Mouse (Mus musculus) thymus, adult 2 months (tissue): ENCODE measurements around the gene Supt3. TPM values are rescaled to one million over a fixed set of nuclear protein-coding genes. Genes with fewer than 3 reads are reported as not detected.

ENCODE experiments used
- DNase-seq: peaks from one replicate; pipeline ENCODE4 v3.0.0; 2021
- H3K27ac ChIP-seq: fragments of 200-500 bp; 2 replicates; pipeline ENCODE4 v1.5.1; 2012; ENCODE audit warnings: low read length, control low read depth; ENCODE audit not compliant: control insufficient read depth, insufficient read depth
- H3K27me3 ChIP-seq: fragments of 200-500 bp; 2 replicates; pipeline ENCODE4 v1.6.1; 2012; ENCODE audit warnings: mild to moderate bottlenecking, low read length, moderate library complexity, mixed read lengths; ENCODE audit not compliant: control insufficient read depth, insufficient read depth
- H3K36me3 ChIP-seq: fragments of 200-500 bp; 2 replicates; pipeline ENCODE4 v1.6.1; 2012; ENCODE audit warnings: mild to moderate bottlenecking, low read length, moderate library complexity; ENCODE audit not compliant: control insufficient read depth, insufficient read depth
- H3K4me1 ChIP-seq: fragments of 200-500 bp; replicated peaks from 2 replicates; pipeline ENCODE4 v1.6.1; 2012; ENCODE audit warnings: low read length; ENCODE audit not compliant: control insufficient read depth, insufficient read depth
- H3K4me3 ChIP-seq: fragments of 200-500 bp; 2 replicates; pipeline ENCODE4 v1.5.1; 2012; ENCODE audit warnings: mild to moderate bottlenecking, low read length, control low read depth, moderate library complexity; ENCODE audit not compliant: control insufficient read depth, insufficient read depth
- CTCF ChIP-seq: fragments of 200-500 bp; IDR thresholded peaks from 2 replicates; pipeline ENCODE4 v1.5.1; 2012; ENCODE audit warnings: mild to moderate bottlenecking, control low read depth, low read length, moderate library complexity, borderline replicate concordance; ENCODE audit not compliant: control insufficient read depth, poor library complexity, insufficient read depth; ENCODE audit errors: extremely low read depth
- POLR2A ChIP-seq: fragments of 200-500 bp; IDR thresholded peaks from 2 replicates; pipeline ENCODE4 v1.6.1; 2012; ENCODE audit warnings: mild to moderate bottlenecking, low read length, control low read depth, moderate library complexity; ENCODE audit not compliant: control insufficient read depth, poor library complexity, insufficient read depth; ENCODE audit errors: extremely low read depth
- WGBS: fragments of 180-500 bp; shearing (Covaris S2); methylation state at CpG from one replicate; pipeline ENCODE4 v1.1.7; 2018; 5-methylcytosine and 5-hydroxymethylcytosine counted together
- polyA plus RNA-seq: library from polyadenylated mRNA; depleted of rRNA; stranded (reverse); fragments of >200 nt; gene quantifications from 2 replicates; pipeline ENCODE4 v1.2.3, GENCODE M21; 2012

Supt3 gene
- polyA plus RNA-seq, 1 experiment = 4.8 TPM

GRCm38 (mm10) chr17:44827124-44827523 lies 50.2 kb downstream of the Supt3 start:
- TF ChIP-seq CTCF = no peak
- no peak for TF ChIP-seq POLR2A

GRCm38 (mm10) chr17:44827964-44828363 lies 51.0 kb downstream of the Supt3 start:
- Histone ChIP-seq H3K4me3 (no peak overlapping the region), H3K27ac (no peak overlapping the region), H3K27me3 (no peaks in the 10 kb centered on the region), H3K4me1 (no peaks in the 10 kb centered on the region), H3K36me3 (no peaks in the 10 kb centered on the region)
- no peak for DNase-seq
- WGBS = 96% methylated on average over 4 of the region's 4 CpGs
- no peak for TF ChIP-seq CTCF
- no peak for TF ChIP-seq POLR2A

More at GRCm38 (mm10) chr17:44827124-44827523, 50.2 kb downstream of the Supt3 start:
- Histone ChIP-seq H3K36me3 (no peaks in the 10 kb centered on the region), H3K27ac (no peak overlapping the region), H3K4me3 (no peak overlapping the region), H3K4me1 (no peaks in the 10 kb centered on the region), H3K27me3 (no peaks in the 10 kb centered on the region)
- no peak for DNase-seq
- WGBS = 86% methylated on average over 3 of the region's 3 CpGs

GRCm38 (mm10) chr17:44829587-44829986 lies 52.6 kb downstream of the Supt3 start:
- no peaks in the 10 kb centered on the region for H3K4me1 ChIP-seq
- no peaks in the 10 kb centered on the region for H3K27me3 ChIP-seq
- WGBS = 70% methylated on average over 3 of the region's 3 CpGs
- TF ChIP-seq CTCF = no peak
- TF ChIP-seq POLR2A = no peak
- no peak overlapping the region for H3K4me3 ChIP-seq
- H3K36me3 ChIP-seq = no peaks in the 10 kb centered on the region
- DNase-seq = no peak
- H3K27ac ChIP-seq = no peak overlapping the region

GRCm38 (mm10) chr17:44831201-44831600 lies 54.2 kb downstream of the Supt3 start:
- Histone ChIP-seq H3K27me3 (no peaks in the 10 kb centered on the region), H3K36me3 (no peaks in the 10 kb centered on the region), H3K27ac (no peak overlapping the region), H3K4me3 (no peak overlapping the region), H3K4me1 (no peaks in the 10 kb centered on the region)
- 50% methylated on average over 1 of the region's 1 CpGs for WGBS
- TF ChIP-seq POLR2A (no peak), CTCF (no peak)
- DNase-seq = no peak

- no peaks in the 10 kb centered on the region for H3K36me3 ChIP-seq
- no peak overlapping the region for H3K4me3 ChIP-seq
- no peak for DNase-seq
- WGBS = 88% methylated on average over 4 of the region's 4 CpGs
- no peaks in the 10 kb centered on the region for H3K4me1 ChIP-seq
- TF ChIP-seq POLR2A = no peak
- no peak for TF ChIP-seq CTCF
- no peaks in the 10 kb centered on the region for H3K27me3 ChIP-seq
- no peak overlapping the region for H3K27ac ChIP-seq
These were observed 65.2 kb downstream of the Supt3 start for GRCm38 (mm10) chr17:44842184-44842583.

GRCm38 (mm10) chr17:44863165-44863564 lies 86.2 kb downstream of the Supt3 start:
- Histone ChIP-seq H3K4me1 (no peaks in the 10 kb centered on the region), H3K4me3 (no peak overlapping the region), H3K27ac (no peak overlapping the region), H3K27me3 (no peaks in the 10 kb centered on the region), H3K36me3 (no peaks in the 10 kb centered on the region)
- TF ChIP-seq POLR2A = no peak
- no peak for TF ChIP-seq CTCF
- no peak for DNase-seq
- 97% methylated on average over 6 of the region's 6 CpGs for WGBS

GRCm38 (mm10) chr17:44893592-44893991 lies 116.6 kb downstream of the Supt3 start:
- Histone ChIP-seq H3K27ac (no peak overlapping the region), H3K27me3 (no peaks in the 10 kb centered on the region), H3K36me3 (no peaks in the 10 kb centered on the region), H3K4me3 (no peak overlapping the region), H3K4me1 (0 out of 2 replicates have a peak, but pooled peaks cover 2% of the 10 kb centered on the region)
- TF ChIP-seq CTCF (no peak), POLR2A (no peak)
- no peak for DNase-seq
- 4% methylated on average over 1 of the region's 1 CpGs for WGBS
